Mouse (Mus musculus) heart, embryonic 15.5 days (tissue): ENCODE data around the gene Slc1a2. TPM values are rescaled to one million over a fixed set of nuclear protein-coding genes. Genes with fewer than 3 reads are reported as not detected.
A peak's percentile ranks its signal among the peaks of the same experiment; 100 is the strongest.

Experiments used
- ATAC-seq: fragments of 200-750 bp; cut with Nextera tagmentation; replicated peaks from 2 replicates; pipeline ENCODE4 v1.8.0; 2017; ENCODE audit warnings: low read depth, moderate TSS enrichment; ENCODE audit not compliant: insufficient number of reproducible peaks, insufficient read depth, low FRiP score
- H3K27ac ChIP-seq: fragments of 300-500 bp; sonication (generic); 2 replicates; pipeline ENCODE4 v1.5.1; 2015; ENCODE audit warnings: mild to moderate bottlenecking, inconsistent platforms
- H3K27me3 ChIP-seq: fragments of 300-500 bp; sonication (generic); 2 replicates; pipeline ENCODE4 v1.6.1; 2015; ENCODE audit warnings: inconsistent platforms
- H3K36me3 ChIP-seq: fragments of 300-500 bp; sonication (generic); 2 replicates; pipeline ENCODE4 v1.6.1; 2015; ENCODE audit warnings: mild to moderate bottlenecking, inconsistent platforms
- H3K4me1 ChIP-seq: fragments of 300-500 bp; sonication (generic); replicated peaks from 2 replicates; pipeline ENCODE4 v1.6.1; 2015; ENCODE audit warnings: inconsistent platforms
- H3K4me2 ChIP-seq: fragments of 300-500 bp; sonication (generic); 2 replicates; pipeline ENCODE4 v1.6.1; 2015; ENCODE audit warnings: inconsistent platforms, mild to moderate bottlenecking, moderate library complexity
- H3K4me3 ChIP-seq: fragments of 300-500 bp; sonication (generic); 2 replicates; pipeline ENCODE4 v1.5.1; 2015; ENCODE audit warnings: mild to moderate bottlenecking, inconsistent platforms
- H3K9ac ChIP-seq: fragments of 300-500 bp; sonication (generic); 2 replicates; pipeline ENCODE4 v1.6.1; 2015; ENCODE audit warnings: mild to moderate bottlenecking, inconsistent platforms
- H3K9me3 ChIP-seq: fragments of 300-500 bp; sonication (generic); replicated peaks from 2 replicates; pipeline ENCODE4 v1.6.1; 2016; ENCODE audit warnings: inconsistent platforms
- WGBS: fragments of 180-500 bp; shearing (Covaris S2); methylation state at CpG from one replicate; pipeline ENCODE4 v1.1.7; 2015; ENCODE audit warnings: mixed read lengths; 5-methylcytosine and 5-hydroxymethylcytosine counted together
- polyA plus RNA-seq: library from polyadenylated mRNA; unstranded; fragments of >200 nt; fragmentation: Nextera tagmentation; extraction: Ambion mirVana; gene quantifications from 2 replicates; pipeline ENCODE4 v1.2.1, GENCODE M21; 2015

Slc1a2 gene
- 0.11 and 0.31 TPM in 2 replicates for polyA plus RNA-seq

DNA sequence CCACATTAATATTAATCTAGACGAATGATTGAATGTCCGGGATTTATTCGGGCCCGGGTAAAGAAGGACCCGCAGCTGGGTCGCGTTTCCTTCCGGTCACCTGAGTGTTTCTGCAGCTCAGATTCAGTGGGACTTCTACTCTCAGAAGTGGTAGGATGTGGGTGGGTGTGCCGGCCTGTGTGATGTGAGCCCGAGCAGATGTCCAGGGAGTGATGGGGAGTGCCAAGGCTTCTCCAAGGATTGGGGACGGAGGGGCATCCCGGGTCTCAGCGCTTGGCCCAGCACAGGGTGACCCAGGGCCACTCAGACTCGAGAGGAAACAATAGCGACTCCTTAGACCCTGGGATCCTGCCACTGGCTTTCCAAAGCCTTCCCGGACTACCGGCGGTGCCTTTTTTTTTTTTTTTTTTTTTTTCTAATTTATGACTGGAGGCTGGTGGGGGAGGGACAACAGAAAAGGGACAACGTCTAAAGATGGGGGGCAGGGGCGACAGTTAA lies at the start of gene Slc1a2:
TSS of gene Slc1a2 (plus strand) at position 497 of the 498 bp plus-strand sequence.
- 2% methylated on average over 20 of the region's 20 CpGs for WGBS
- Histone ChIP-seq H3K4me3 (peak within 1 kb of the TSS; percentile 76), H3K27me3 (peaks cover 42% of the 10 kb centered on the region), H3K4me2 (peak within 1 kb of the TSS; percentile 99), H3K27ac (no peak within 1 kb of the TSS), H3K4me1 (peaks cover 16% of the 10 kb centered on the region), H3K9ac (peak within 1 kb of the TSS; percentile 52), H3K36me3 (no peaks in the 10 kb centered on the region), H3K9me3 (no peaks in the 10 kb centered on the region)
- ATAC-seq = peak; percentile 48; the same call in 1 of the 2 replicates

DNA sequence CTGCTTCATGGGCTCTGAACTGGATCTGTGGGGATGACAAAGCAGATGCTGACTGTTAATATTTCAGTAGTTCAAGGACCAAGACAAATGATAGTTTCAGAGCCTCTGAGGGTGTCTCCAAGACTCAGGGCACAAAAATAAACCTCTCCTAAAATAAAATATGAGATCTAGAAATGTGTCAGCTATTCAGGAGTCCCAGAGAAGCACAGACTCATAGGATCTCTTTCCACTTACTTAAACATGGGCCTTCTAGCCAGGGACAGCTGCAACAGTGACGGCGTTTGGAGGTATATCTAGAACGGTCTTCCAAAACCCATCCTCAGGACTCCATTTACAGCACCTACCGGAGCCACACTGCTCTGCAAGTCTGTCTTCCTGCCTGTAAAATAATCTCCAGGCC lies 48.0 kb upstream of the Slc1a2 start:
- no peak for ATAC-seq
- no peaks in the 10 kb centered on the region for H3K36me3 ChIP-seq
- no peaks in the 10 kb centered on the region for H3K9me3 ChIP-seq
- H3K4me3 ChIP-seq = no peak overlapping the region
- H3K4me2 ChIP-seq = no peak overlapping the region
- no peak overlapping the region for H3K27ac ChIP-seq
- 89% methylated on average over 4 of the region's 4 CpGs for WGBS
- H3K4me1 ChIP-seq = no peaks in the 10 kb centered on the region
- H3K27me3 ChIP-seq = no peaks in the 10 kb centered on the region
- H3K9ac ChIP-seq = no peak overlapping the region

GRCm38 (mm10) chr2:102616637-102617036 lies 41.8 kb upstream of the Slc1a2 start:
- no peak overlapping the region for H3K4me3 ChIP-seq
- H3K9ac ChIP-seq = no peak overlapping the region
- H3K4me2 ChIP-seq = no peak overlapping the region
- H3K4me1 ChIP-seq = no peaks in the 10 kb centered on the region
- WGBS = 52% methylated on average over 2 of the region's 2 CpGs
- H3K36me3 ChIP-seq = no peaks in the 10 kb centered on the region
- H3K9me3 ChIP-seq = no peaks in the 10 kb centered on the region
- no peak for ATAC-seq
- no peaks in the 10 kb centered on the region for H3K27me3 ChIP-seq
- H3K27ac ChIP-seq = no peak overlapping the region

GRCm38 (mm10) chr2:102620744-102621429 lies 37.6 kb upstream of the Slc1a2 start:
- H3K4me3 ChIP-seq = no peak overlapping the region
- H3K36me3 ChIP-seq = no peaks in the 10 kb centered on the region
- no peak overlapping the region for H3K27ac ChIP-seq
- H3K4me1 ChIP-seq = no peaks in the 10 kb centered on the region
- no peaks in the 10 kb centered on the region for H3K9me3 ChIP-seq
- no peak overlapping the region for H3K9ac ChIP-seq
- no peak overlapping the region for H3K4me2 ChIP-seq
- WGBS = 78% methylated on average over 12 of the region's 12 CpGs
- no peak for ATAC-seq
- H3K27me3 ChIP-seq = no peaks in the 10 kb centered on the region

GRCm38 (mm10) chr2:102622176-102622575 lies 36.3 kb upstream of the Slc1a2 start:
- Histone ChIP-seq H3K36me3 (no peaks in the 10 kb centered on the region), H3K4me3 (no peak overlapping the region), H3K27me3 (no peaks in the 10 kb centered on the region), H3K4me2 (no peak overlapping the region), H3K9ac (no peak overlapping the region), H3K27ac (no peak overlapping the region), H3K4me1 (no peaks in the 10 kb centered on the region), H3K9me3 (no peaks in the 10 kb centered on the region)
- no peak for ATAC-seq
- WGBS = 77% methylated on average over 5 of the region's 5 CpGs

- no peak overlapping the region for H3K9ac ChIP-seq
- ATAC-seq = no peak
- H3K4me2 ChIP-seq = no peak overlapping the region
- no peak overlapping the region for H3K4me3 ChIP-seq
- H3K27me3 ChIP-seq = no peaks in the 10 kb centered on the region
- H3K9me3 ChIP-seq = no peaks in the 10 kb centered on the region
- no peaks in the 10 kb centered on the region for H3K36me3 ChIP-seq
- H3K27ac ChIP-seq = no peak overlapping the region
- H3K4me1 ChIP-seq = no peaks in the 10 kb centered on the region
Observed at GRCm38 (mm10) chr2:102622943-102623342, 35.5 kb upstream of the Slc1a2 start.

GRCm38 (mm10) chr2:102624538-102624937 lies 33.9 kb upstream of the Slc1a2 start:
- H3K27me3 ChIP-seq = no peaks in the 10 kb centered on the region
- ATAC-seq = no peak
- WGBS = 89% methylated on average over 1 of the region's 1 CpGs
- no peak overlapping the region for H3K27ac ChIP-seq
- no peaks in the 10 kb centered on the region for H3K36me3 ChIP-seq
- H3K9me3 ChIP-seq = no peaks in the 10 kb centered on the region
- no peak overlapping the region for H3K9ac ChIP-seq
- H3K4me2 ChIP-seq = no peak overlapping the region
- no peak overlapping the region for H3K4me3 ChIP-seq
- H3K4me1 ChIP-seq = no peaks in the 10 kb centered on the region

- H3K27ac ChIP-seq = no peak overlapping the region
- H3K9me3 ChIP-seq = no peaks in the 10 kb centered on the region
- H3K36me3 ChIP-seq = no peaks in the 10 kb centered on the region
- H3K4me2 ChIP-seq = no peak overlapping the region
- no peak overlapping the region for H3K9ac ChIP-seq
- H3K27me3 ChIP-seq = no peaks in the 10 kb centered on the region
- ATAC-seq = no peak
- no peak overlapping the region for H3K4me3 ChIP-seq
- 86% methylated on average over 4 of the region's 4 CpGs for WGBS
- H3K4me1 ChIP-seq = no peaks in the 10 kb centered on the region
Observed at GRCm38 (mm10) chr2:102632361-102632760, 26.1 kb upstream of the Slc1a2 start.

GRCm38 (mm10) chr2:102634010-102634409 lies 24.4 kb upstream of the Slc1a2 start:
- ATAC-seq = no peak
- no peak overlapping the region for H3K4me2 ChIP-seq
- H3K4me1 ChIP-seq = no peaks in the 10 kb centered on the region
- WGBS = 83% methylated on average over 1 of the region's 1 CpGs
- no peaks in the 10 kb centered on the region for H3K36me3 ChIP-seq
- H3K4me3 ChIP-seq = no peak overlapping the region
- H3K9ac ChIP-seq = no peak overlapping the region
- H3K27ac ChIP-seq = no peak overlapping the region
- H3K9me3 ChIP-seq = no peaks in the 10 kb centered on the region
- H3K27me3 ChIP-seq = no peaks in the 10 kb centered on the region

- Histone ChIP-seq H3K9me3 (no peaks in the 10 kb centered on the region), H3K9ac (no peak overlapping the region), H3K27me3 (no peaks in the 10 kb centered on the region), H3K4me3 (no peak overlapping the region), H3K4me2 (no peak overlapping the region), H3K36me3 (no peaks in the 10 kb centered on the region), H3K4me1 (no peaks in the 10 kb centered on the region), H3K27ac (no peak overlapping the region)
- ATAC-seq = no peak
- 69% methylated on average over 3 of the region's 3 CpGs for WGBS
Observed at GRCm38 (mm10) chr2:102635523-102636060, 22.9 kb upstream of the Slc1a2 start.

DNA sequence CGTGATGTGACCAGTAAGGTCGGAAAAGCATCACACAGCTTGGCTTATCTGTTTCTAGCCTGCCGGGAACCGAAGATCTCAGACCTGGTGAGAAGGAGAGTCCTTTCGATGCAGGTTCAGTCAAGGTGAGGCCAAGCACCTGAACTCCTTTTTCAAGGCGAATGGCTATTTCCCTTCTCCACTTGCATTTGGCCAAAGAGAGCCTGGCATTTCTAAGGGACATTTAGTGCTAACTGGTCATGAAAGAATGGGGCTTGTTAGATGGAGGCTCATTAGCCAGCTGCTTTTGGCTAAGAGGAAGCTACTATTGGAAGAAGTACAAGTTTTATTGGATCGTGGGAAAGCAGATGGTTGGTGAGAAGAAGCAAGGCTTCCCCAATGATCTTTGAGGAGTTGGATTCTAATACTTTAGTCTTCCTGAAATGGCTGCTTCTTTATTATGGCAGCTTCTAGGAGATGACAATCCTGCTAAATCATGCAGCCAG lies 22.3 kb upstream of the Slc1a2 start:
- Histone ChIP-seq H3K9ac (no peak overlapping the region), H3K27ac (no peak overlapping the region), H3K9me3 (no peaks in the 10 kb centered on the region), H3K4me1 (no peaks in the 10 kb centered on the region), H3K4me2 (no peak overlapping the region), H3K27me3 (no peaks in the 10 kb centered on the region), H3K4me3 (no peak overlapping the region), H3K36me3 (no peaks in the 10 kb centered on the region)
- no peak for ATAC-seq
- 83% methylated on average over 7 of the region's 7 CpGs for WGBS

DNA sequence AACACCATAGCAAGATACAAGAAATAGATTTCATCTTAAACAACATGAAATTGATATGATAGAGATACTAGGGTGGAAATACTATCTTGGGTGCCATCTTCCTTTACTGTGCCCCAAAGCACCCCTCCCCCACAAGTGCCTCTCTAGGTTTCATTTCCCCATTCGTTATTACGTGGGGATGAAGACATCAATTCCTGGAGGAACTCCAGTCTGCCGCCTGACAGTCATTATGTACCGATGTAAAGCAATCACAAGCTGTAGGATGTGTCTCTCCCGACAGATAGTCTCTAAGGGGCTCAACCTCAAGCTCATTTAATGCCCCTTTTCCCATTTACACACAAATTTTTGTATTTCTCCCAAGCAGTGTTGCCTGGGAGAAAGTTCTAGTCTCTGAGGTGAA lies 20.3 kb upstream of the Slc1a2 start:
- Histone ChIP-seq H3K4me1 (no peaks in the 10 kb centered on the region), H3K4me2 (no peak overlapping the region), H3K9ac (no peak overlapping the region), H3K27ac (no peak overlapping the region), H3K4me3 (no peak overlapping the region), H3K36me3 (no peaks in the 10 kb centered on the region), H3K9me3 (no peaks in the 10 kb centered on the region), H3K27me3 (no peaks in the 10 kb centered on the region)
- 71% methylated on average over 5 of the region's 5 CpGs for WGBS
- ATAC-seq = no peak
